Mouse (Mus musculus) right cerebral cortex, postnatal 36 days (tissue): Measurements from ENCODE around the gene Bend4.

Experiments used
- DNase-seq, 2 experiments: peaks; one replicate each; pipeline ENCODE4 v3.0.0; 2022; ENCODE audit warnings: low spot score in 2 of 2, mixed read lengths in 1 of 2

Bend4 gene

DNA sequence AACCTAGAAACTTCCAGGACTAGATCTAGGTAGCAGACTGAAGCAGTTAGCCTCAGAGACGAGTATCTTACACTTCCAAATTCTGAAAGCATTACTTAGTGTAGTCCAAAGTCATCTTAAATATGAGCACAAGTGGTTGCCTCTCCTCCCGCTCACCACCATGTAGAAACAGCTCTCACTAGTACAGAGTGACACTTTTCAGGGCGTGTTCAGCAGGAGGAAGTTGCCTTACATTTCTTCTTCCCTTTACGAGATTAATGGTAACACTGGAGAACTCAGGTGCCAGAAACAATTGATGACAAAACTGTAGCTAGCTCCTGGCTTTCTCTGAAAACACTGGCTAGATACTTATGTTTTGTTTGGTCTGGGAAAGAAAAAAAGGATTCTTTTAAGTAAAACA, 8.7 kb downstream of the Bend4 start:
- DNase-seq, result no peak

DNA sequence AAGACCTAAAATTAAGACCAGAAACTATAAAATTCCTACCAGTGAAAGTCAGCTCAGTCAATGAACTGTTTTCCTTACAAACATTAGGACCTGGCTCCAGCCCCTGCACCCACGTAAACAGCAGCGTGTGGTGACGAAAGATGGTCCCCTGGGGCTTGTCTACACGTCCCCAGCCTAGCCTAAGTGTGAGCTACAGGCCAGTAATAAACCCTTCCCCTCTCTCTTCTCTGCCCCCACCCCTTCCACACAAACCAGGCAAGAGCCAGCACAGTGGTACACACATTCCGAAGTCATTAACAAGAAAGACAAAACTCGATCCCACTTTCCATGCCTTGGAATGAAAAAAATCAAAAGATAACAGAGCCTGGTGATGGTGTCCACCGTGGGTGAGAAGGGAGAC, 16.6 kb downstream of the Bend4 start:
- no peak for DNase-seq

DNA sequence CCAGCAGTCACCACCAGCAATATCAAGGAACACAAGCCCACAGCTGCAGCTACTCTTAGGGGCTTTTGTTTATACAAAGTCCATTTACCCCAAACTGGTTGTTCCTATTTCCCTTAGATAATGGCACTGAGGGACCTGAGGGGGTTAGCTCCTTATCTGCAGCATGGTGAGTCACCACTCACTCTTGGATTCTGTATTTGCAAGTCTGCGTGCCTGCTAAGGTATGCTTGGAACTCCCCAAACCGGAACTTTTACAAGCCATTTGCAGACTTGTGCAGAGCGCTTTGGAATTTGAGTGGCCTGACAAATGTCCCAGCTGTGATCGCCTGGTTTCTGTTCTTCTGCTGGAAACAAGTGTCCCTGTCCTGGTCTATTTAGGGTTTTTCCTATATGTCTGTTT, 17.7 kb downstream of the Bend4 start:
- DNase-seq, result no peak

DNA sequence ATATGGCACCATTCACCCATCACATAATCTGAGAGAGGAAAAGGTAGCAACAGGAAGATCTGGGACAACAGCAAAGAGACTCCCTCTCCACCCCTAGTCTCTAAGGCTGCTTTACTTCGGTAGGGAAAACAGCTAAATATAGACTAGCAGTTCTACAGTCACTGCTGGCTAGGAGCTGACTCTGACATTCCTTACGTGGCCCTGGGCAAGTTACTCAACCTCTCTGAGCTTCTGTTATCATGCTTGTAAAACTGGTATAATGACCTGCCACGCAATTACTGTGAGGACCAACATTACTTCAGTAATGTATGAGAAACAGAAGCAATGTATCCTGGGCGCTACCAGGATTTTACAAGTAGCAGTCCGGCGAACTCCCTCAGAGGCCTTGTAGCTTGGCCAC, 19.7 kb downstream of the Bend4 start:
- no peak for DNase-seq

DNA sequence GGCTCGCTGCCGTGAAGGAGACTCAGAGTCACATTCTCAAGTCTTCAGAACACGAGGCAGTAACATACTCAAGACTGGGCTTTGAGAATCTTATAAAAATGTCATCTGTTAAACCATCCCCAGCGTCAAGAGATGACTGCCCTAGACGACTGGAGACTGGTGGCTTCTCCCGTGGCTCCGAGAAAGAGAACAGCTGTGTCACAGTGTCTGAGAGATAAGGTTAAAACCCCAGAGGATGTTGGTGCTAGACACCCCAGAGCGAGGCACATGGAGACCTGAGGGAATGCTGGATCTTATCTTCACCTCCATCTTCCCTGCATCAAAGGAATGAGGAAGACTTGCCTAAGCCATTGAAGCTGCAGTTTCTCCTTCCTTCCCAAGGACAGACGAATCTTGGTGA, 23.2 kb downstream of the Bend4 start:
- DNase-seq, result no peak

DNA sequence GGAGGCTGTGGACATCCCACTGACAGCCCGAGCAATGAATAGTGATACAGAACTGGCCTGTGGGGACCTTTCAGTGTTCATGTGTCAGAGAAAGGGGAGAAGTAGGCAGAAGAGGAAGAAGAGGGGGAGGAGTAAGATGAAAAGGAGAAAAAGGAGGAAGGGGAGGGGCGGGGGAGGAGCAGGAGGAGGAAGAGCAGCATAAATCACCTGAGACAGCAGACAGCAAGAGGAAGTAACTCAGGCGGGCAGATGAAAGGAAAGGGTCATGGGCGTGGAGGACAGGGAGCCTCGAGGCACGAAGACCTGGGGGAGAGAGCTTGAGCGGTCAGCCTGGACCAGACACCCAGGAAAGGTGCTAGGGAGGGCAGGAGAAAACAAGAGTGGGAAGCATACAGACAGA, 23.7 kb downstream of the Bend4 start:
- DNase-seq, result no peak

DNA sequence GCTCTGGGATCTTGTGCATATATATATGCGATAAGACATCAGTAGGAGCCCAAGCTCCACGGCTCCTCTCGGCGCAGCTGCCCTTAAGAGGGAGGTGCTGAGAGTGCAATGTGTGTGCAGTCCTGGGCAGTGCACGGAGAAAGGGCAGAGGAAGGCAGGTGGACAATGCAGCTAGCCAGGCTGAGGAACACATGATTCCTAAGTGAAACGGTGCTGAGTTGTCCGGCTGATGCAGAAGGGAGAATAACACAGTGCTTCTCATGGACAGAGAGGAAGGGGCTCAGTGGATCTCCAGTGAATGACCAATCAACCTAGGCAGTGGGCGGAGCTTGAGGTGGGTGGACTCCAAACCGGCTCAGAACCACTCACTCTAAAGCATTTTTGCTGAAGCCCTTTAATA, 26.5 kb downstream of the Bend4 start:
- DNase-seq, result no peak

DNA sequence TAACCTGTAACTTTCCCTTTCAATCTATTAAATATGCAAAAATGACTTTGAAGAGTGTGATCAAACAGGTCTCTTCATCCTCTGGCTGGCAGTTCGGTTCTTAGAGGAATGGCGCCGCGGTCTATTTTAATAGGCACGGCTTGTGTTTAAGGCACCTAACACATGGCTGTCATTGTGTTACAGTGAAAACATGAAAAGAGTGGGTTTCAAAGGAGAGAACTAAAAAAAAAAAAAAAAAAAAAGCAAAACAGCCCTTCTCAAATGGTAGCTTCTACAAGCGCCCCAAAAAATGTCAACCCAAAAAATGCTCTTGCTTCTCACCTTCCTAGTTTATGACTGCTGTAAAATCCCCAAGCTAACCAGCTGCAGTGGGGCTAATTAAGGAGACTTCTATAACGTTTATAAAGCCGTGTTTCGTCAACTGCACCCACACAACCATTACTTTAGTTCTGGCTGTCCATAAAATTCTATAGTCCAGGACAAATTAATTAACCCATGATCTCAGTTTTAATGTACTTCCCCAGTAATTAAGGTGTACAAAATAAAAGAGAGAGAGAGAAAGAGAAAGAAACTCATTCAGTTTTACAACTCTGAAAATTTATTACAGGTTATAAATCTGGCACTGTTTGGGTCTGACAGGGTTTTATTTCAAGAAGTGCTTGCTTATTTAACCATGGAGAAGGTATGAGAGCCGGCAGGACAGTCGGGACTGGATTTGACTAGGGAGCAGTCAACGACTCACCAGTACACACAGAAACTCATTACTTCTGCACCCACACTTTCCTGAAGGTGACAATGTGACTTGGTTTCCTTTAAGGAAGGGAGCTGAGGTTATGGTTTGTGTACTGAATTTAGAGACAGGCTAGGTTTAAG, 27.3 kb downstream of the Bend4 start:
- no peak for DNase-seq

DNA sequence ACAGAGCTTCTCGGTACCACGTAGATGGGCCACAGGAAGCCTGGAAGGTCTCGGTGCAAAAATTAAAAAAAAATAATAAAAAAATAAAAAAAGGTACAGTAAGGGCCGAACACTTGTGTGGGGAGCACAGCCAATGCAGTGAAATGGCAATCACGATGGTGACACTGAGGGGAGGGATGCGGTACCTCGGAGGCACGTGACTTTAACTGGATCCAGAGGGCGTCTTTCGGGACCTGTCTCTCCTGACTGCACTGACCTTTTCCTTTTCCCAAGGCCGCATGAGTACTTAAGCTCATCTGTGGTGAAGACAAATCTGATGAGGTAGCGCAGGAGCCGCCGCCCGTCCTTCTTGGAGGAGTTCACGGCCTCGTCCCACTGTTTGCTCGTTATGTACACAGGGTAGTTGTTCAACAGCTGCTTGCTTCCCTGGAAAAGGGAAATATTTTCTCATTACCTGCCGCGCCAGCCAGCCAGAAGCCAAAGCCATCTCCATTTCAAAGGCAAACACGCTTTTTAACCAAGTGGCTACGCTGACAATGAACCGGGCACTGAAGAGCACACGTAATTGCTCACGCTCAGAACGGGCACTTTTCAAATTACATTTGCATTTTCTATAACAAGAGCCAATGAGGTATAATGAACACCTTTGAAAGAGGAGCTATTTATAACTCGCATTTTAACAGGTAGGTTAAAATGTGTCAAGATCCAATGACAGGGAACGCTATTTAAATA, 28.1 kb downstream of the Bend4 start:
- DNase-seq, result no peak

DNA sequence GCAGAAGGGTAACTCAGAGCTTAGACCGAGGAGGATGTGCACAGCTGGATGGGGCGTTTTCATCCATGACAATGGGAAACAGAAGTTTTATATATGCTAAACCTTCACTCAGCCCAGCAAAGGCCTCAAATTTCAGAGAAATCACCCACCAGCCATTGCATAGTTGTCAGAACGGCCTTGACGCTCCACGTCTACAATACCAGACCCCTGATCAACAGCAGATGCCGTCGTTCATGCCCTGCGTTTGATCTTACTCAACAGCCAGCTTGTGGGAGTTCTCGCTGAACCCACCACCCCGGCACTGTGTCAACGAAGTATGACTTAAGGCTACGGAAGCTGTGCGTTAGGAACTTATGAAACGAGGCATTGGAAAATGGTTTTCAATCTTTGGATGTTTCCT, 30.9 kb downstream of the Bend4 start:
- no peak for DNase-seq

DNA sequence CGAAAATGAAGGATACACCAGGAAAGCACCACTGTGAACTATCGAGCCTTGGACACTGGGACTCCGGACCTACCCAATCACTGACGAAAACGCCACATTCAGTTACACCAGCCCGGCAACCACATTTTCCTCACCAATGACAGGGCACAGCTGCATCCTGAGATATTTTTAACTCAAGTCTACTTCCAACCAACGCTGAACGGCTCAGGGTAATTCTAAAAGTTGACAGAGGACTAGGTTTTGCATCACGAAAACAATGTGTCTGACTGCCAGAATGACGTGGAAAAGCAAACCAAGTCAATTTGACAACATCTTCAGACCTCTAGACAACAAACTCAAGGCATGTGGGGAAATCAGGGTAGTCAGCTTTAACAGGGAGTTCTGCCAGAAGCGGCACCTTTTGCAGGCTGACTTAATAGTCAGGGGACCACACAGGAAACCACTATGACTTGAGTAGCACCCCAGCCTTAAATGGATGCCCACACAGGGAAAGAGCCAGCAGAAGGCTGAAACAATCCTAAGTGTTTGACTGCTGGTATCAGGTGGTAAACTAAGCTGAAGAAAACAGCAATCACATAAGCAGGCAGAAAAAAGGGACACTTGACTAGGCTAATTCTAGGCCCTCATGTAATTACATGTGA, 32.8 kb downstream of the Bend4 start:
- DNase-seq, result no peak

DNA sequence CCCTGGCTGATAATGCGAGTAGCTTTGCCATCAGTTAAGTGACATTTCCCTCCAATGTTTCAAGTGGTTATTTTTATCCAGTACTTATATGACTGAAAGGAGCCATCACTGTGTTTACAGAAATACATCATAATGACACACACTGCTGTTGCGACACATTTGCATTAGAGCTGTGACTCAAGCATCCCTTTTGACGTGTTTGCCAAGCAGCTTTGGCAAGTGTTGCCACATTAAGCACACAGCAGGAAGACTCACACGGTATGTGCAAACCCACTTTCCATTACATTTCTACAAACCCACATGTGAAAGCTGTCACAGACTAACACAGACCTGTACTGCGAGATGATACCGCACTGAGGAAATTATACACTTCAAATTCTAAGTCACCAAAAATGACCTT, 34.2 kb downstream of the Bend4 start:
- no peak for DNase-seq

DNA sequence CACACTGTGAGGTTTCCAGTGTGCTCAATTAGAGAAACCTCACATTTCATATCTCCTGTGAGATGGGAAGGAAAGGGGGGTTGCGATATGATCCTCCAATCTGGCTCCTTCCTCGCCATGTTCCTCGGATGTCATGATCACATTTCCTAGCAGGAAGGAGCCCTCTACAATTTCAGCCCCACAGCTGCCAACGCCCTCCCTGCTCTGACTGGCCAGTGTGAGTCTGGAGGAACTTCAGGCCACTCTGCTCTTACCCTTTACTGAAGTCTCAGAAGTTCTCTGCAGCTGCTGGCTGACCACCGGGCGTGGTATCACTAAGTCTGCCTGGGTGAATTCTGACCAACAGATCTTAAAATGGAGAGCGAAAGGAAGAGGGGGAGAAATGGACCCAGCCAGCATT, 45.6 kb downstream of the Bend4 start:
- DNase-seq, result no peak

DNA sequence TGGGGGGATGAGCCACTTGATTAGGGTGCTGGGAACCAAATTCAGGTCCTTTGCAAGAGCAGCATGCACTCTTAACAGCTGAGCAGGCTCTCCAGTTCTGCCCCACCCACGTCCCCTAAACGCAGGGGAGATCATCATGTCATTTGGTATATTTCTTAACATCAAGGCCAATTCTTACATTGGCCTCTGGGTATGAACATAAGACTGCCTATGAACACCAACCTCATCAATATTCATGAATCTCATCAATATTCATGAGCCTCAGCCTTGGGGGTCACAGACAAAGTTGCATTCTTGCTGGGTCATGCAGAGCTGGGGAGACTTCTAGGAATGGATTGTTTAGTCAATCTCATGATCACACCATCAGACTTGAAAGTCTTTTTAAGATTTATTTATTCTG, 46.4 kb downstream of the Bend4 start:
- no peak for DNase-seq

DNA sequence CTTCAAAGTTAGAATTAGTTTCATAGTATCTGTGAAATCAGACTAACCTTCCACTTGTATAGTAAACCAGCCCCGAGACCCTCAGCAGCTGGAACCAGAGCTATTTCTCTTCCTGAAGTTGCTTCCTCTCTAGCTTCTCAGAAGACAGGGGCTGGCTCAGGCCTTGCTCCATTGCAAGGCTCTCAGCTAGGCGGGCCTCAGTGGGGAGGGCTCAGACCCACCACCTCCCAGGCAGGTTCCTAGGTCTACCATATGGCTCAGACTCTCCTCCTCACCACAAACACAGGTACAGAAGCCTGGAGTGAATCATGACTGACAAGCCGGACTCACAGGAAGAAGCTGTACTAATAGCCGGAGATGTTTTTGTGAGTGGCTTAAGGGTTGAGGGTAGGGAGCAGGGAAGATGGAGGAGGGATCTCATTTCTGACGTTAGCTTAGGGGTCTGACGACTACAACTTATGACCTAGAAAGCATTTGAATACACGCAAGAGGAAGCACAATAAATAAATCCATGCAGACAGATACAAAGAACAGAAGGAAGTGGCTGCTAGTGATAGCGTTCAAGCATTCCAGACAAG, 51.0 kb downstream of the Bend4 start:
- DNase-seq, result no peak

DNA sequence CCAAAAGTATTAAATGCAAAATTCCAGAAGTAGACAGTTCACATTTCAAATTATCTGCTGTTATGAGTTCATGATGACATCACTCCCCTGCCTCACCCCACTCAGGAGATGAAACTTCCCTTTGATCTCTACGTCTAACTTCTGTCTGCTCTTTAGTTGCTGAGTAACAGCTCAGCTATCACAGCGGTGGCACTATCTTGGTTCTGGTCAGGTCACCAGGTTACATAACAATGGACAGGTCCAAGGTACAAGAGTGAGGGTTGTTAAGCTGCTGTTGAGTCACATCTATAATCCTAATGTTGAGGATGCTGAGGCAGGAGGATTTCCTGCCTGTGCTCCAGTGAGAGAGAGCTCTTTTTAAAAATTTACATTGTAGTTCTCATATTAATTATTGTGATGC, 65.2 kb downstream of the Bend4 start:
- DNase-seq, result no peak

DNA sequence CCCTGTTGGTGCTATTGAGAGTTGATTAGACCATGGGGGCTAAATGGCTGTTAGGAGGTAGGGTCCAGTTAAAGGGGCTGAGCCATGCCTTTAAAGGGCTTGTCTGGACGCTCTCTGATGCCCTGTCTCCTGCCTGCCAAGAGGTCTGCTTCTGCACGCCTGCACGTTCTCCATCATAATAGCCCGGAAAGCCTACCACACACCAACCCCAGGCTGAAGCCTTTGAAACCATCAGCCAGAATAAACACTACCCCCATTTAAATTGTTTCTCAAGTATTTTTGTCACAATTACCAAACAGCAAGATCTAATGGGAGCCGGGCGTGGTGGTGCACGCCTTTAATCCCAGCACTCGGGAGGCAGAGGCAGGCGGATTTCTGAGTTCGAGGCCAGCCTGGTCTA, 65.8 kb downstream of the Bend4 start:
- DNase-seq, result no peak

DNA sequence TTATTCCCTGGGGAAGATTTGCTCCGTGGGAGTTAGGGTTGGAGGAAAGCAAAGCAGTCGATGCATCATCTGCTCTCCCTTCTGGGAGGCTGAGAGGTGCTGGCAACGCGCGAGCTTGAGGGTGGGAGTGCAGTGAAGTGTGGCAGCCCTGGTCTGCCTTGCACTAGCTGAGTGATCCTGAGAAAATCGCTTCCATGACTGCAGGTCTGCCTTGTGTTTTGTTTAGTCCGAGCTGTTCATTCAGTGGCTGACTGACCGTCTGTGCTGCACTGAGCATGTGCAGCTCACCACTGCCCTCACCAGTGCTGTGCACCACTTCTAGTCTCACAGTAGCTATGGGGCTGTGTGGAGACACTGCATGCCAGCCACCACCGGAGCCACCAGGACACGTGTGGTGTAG, 79.2 kb downstream of the Bend4 start:
- DNase-seq, result peak; percentile 26 to 52

DNA sequence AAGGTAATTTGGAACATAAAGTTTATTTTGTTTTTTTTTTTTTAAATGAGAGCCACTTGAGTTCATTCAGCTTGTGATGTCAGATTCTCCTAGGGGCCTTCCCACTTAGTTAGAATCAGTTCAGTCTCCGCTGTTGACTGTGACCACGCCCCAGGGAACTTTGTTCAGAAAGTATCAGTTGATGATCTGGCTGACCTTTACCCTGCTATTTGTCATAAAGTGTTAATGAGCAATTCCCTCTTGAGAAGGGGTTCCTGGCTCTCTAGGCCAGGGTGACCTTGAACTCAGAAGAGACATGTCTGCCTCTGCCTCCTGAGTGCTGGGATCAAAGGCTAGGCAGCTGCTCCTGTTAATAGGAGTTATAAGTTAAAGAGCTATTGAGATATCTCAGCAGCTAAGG, 81.0 kb downstream of the Bend4 start:
- DNase-seq, result no peak
